Mouse (Mus musculus) lung, adult 2 months (tissue): ENCODE measurements around the gene Zfp382.

Experiments used
- CTCF ChIP-seq: fragments of 200-500 bp; IDR thresholded peaks from 2 replicates; pipeline ENCODE4 v1.5.1; 2011; ENCODE audit warnings: mild to moderate bottlenecking, low read length, control low read depth; ENCODE audit not compliant: insufficient read depth
- POLR2A ChIP-seq: fragments of 200-500 bp; IDR thresholded peaks from 2 replicates; pipeline ENCODE4 v1.6.1; 2011; ENCODE audit warnings: low read depth, mild to moderate bottlenecking, control low read depth, low read length, borderline replicate concordance; ENCODE audit errors: extremely low read depth

- no peak for TF ChIP-seq CTCF
- TF ChIP-seq POLR2A, result no peak
Measured at GRCm38 (mm10) chr7:30143555-30144209, 21.9 kb downstream of the Zfp382 start.
